Mouse (Mus musculus) kidney, adult 8-10 months (tissue): ENCODE measurements around the gene Popdc3.
"Not testable (repeated sequence)": the region's sequence is repeated elsewhere in the genome, so short reads cannot be mapped to it uniquely, and the experiment has no call there.

ENCODE experiments used
- DNase-seq, 2 experiments: peaks; one replicate each; pipeline ENCODE4 v3.0.0; 2022

The Popdc3 gene

GRCm38 (mm10) chr10:45318922-45319321, 141.0 kb downstream of the Popdc3 start:
- DNase-seq = no peak

- DNase-seq = no peak
Observed at GRCm38 (mm10) chr10:45320296-45320695, 142.4 kb downstream of the Popdc3 start.

GRCm38 (mm10) chr10:45324159-45324558, 146.3 kb downstream of the Popdc3 start:
- DNase-seq = no peak

- no peak for DNase-seq
Observed at GRCm38 (mm10) chr10:45328196-45329000, 150.5 kb downstream of the Popdc3 start.

- no peak for DNase-seq
Observed at GRCm38 (mm10) chr10:45334925-45335324, 157.0 kb downstream of the Popdc3 start.

- no peak for DNase-seq
Observed at GRCm38 (mm10) chr10:45335434-45336422, 157.8 kb downstream of the Popdc3 start, which contains the start of gene Bves. Gene Bves (plus strand): TSS chr10:45335772.

GRCm38 (mm10) chr10:45339106-45339505, 161.2 kb downstream of the Popdc3 start:
- DNase-seq = no peak

- DNase-seq = no peak
Observed at GRCm38 (mm10) chr10:45344381-45344780, 166.5 kb downstream of the Popdc3 start.

GRCm38 (mm10) chr10:45345217-45345616, 167.3 kb downstream of the Popdc3 start:
- DNase-seq = no peak

GRCm38 (mm10) chr10:45348143-45348542, 170.2 kb downstream of the Popdc3 start:
- not testable (repeated sequence) for DNase-seq

- no peak for DNase-seq
Observed at GRCm38 (mm10) chr10:45356091-45356490, 178.2 kb downstream of the Popdc3 start.

GRCm38 (mm10) chr10:45363396-45363795, 185.5 kb downstream of the Popdc3 start:
- DNase-seq = peak in 1 of 2 experiments; percentile 8

GRCm38 (mm10) chr10:45366987-45367705, 189.2 kb downstream of the Popdc3 start:
- DNase-seq = no peak
